In the genomic region with DNA sequence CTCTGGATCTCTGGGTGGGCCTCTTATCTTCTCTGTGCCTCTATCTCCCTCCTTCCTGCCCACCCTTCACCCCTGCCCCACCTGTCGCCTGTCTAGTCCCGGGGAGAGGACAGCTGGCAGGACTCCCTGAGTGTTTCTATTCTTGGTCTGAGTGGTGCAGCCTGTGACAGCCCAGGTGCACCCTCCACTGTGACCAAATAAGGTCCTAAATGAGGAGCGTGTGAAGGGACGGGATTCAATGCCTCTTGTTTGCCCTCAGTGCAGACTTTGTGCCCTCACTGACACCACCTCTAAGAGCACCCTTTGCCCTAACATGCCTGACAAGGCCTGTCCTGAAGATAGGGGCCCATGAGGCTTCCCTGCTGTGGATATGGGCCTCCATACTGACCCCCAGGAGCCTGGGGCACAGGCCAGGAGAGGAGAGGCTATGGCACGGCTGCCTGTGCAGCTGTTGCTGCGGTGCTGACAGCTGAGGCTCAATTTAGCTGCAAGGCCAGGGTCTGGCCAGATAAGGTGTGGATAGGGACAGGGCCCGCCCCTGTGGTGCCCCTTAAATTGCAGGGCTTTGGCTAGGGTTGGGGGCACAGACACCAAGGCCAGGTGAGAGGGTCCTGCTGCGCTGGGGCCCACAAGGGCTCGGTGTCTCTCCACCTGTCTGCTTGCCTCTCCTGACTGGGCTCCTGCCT, we compare ENCODE assay signal across 8 mouse cellular contexts. TPM values are rescaled to one million over a fixed set of nuclear protein-coding genes. Genes with fewer than 3 reads are reported as not detected.
A peak's percentile ranks its signal among the peaks of the same experiment; 100 is the strongest.
DNase-seq lines count a peak whose midpoint lies in the region; ATAC-seq and TF ChIP-seq lines count a peak whose summit lies in the region.

No protein-coding gene starts in this region.

- H3K9me3 ChIP-seq in limb, embryonic 13.5 days = no peaks in the 10 kb centered on the region

- peaks cover 9% of the 10 kb centered on the region for H3K36me3 ChIP-seq in limb, embryonic 13.5 days
- no peaks in the 10 kb centered on the region for H3K36me3 ChIP-seq in kidney, adult 2 months (ENCODE audit: control insufficient read depth, insufficient read depth, low read length)

- H3K9ac ChIP-seq in limb, embryonic 13.5 days = no peak overlapping the region

- H3K4me3 ChIP-seq in limb, embryonic 13.5 days = no peak overlapping the region
- H3K4me3 ChIP-seq in olfactory bulb, adult 2 months (ENCODE audit: insufficient read depth, low read depth, low read length) = no peak overlapping the region
- H3K4me3 ChIP-seq in kidney, adult 2 months (ENCODE audit: insufficient read depth, low read depth, low read length) = no peak overlapping the region

- TF ChIP-seq POLR2A in olfactory bulb, adult 2 months (IDR thresholded peaks at IDR 0.05; ENCODE audit: insufficient read depth, low read depth, low read length) = no peak
- TF ChIP-seq POLR2A in kidney, adult 2 months (IDR thresholded peaks at IDR 0.05; ENCODE audit: low read depth, low read length) = no peak

- no peak for TF ChIP-seq CTCF in olfactory bulb, adult 2 months (IDR thresholded peaks at IDR 0.05; ENCODE audit: insufficient read depth, low read depth, low read length)
- no peak for TF ChIP-seq CTCF in kidney, adult 2 months (conservative IDR thresholded peaks at IDR 0.05; ENCODE audit: insufficient read depth, insufficient read length, low read depth, low read length)

- peak; percentile 37 for ATAC-seq in limb, embryonic 13.5 days (ENCODE audit: low FRiP score, low read depth)

- 57% methylated on average over 9 of the region's 9 CpGs for WGBS in limb, embryonic 13.5 days
- 71% methylated on average over 9 of the region's 9 CpGs for WGBS in olfactory bulb, adult 2 months
- WGBS in kidney, adult 2 months = 47% methylated on average over 9 of the region's 9 CpGs

- H3K27me3 ChIP-seq in limb, embryonic 13.5 days = peaks cover 55% of the 10 kb centered on the region
- no peaks in the 10 kb centered on the region for H3K27me3 ChIP-seq in kidney, adult 2 months (replicated peaks; ENCODE audit: control insufficient read depth, insufficient read depth, low read length)

- H3K27ac ChIP-seq in limb, embryonic 13.5 days = peak overlapping the region; percentile 52; the same call in 1 of the 2 replicates
- H3K27ac ChIP-seq in olfactory bulb, adult 2 months (ENCODE audit: insufficient read depth, low read depth, low read length) = peak overlapping the region; percentile 57; the same call in 1 of the 2 replicates
- no peak overlapping the region for H3K27ac ChIP-seq in kidney, adult 2 months (ENCODE audit: insufficient read depth, low read depth, low read length)

- H3K4me2 ChIP-seq in limb, embryonic 13.5 days (replicated peaks) = no peak overlapping the region

- peak; percentile 41 for DNase-seq in testis, postnatal 10 days (ENCODE audit: low spot score)
- DNase-seq in testis, postnatal 14 days (ENCODE audit: low spot score) = no peak
- DNase-seq in heart, adult 8-10 months (ENCODE audit: low spot score) = peak; percentile 73
- DNase-seq in kidney, adult 8-10 months = no peak
- no peak for DNase-seq in spleen, postnatal 36 days (ENCODE audit: low spot score in 2 of 2)
- DNase-seq in kidney, adult 2 months = no peak

- H3K4me1 ChIP-seq in limb, embryonic 13.5 days = peaks cover 38% of the 10 kb centered on the region
- H3K4me1 ChIP-seq in olfactory bulb, adult 2 months (ENCODE audit: control insufficient read depth, insufficient read depth, low read length) = peaks cover 30% of the 10 kb centered on the region
- H3K4me1 ChIP-seq in kidney, adult 2 months (ENCODE audit: control insufficient read depth, insufficient read depth, low read length) = no peaks in the 10 kb centered on the region

RNA-seq across cellular contexts. Expression of gene Josd2, which starts 5.3 kb away (rescaled TPM):
- 100 to 1,000 TPM; 109 to 130 (median 125) TPM for total RNA-seq in heart, adult 8-10 months (2022)
- 87.7 and 91.3 TPM in 2 replicates for polyA plus RNA-seq in limb, embryonic 13.5 days (2015; fragmentation: Nextera tagmentation; extraction: Ambion mirVana)
- polyA plus RNA-seq in olfactory bulb, adult 2 months (2012; ENCODE audit: insufficient read depth, insufficient read length, low replicate concordance, missing spikeins) = not detected in 2 replicates
- 92.8 and 129 TPM in 2 replicates for polyA plus RNA-seq in kidney, adult 2 months (2012; rRNA removed)

RNA-seq across cellular contexts. Expression of gene Aspdh, which starts 7.9 kb away (rescaled TPM):
- total RNA-seq in heart, adult 8-10 months (2022) = 1 to 10 TPM in 1 of 4 experiments, under 1 TPM in 1, not detected in 2; 0.79 to 1.5 TPM
- polyA plus RNA-seq in limb, embryonic 13.5 days (2015; fragmentation: Nextera tagmentation; extraction: Ambion mirVana) = 0.36 TPM in 1 of 2 replicates, not detected in the other
- not detected in 2 replicates for polyA plus RNA-seq in olfactory bulb, adult 2 months (2012; ENCODE audit: insufficient read depth, insufficient read length, low replicate concordance, missing spikeins)
- 224 and 293 TPM in 2 replicates for polyA plus RNA-seq in kidney, adult 2 months (2012; rRNA removed)

RNA-seq across cellular contexts. Expression of gene Emc10, which starts 23.2 kb away (rescaled TPM):
- total RNA-seq in heart, adult 8-10 months (2022) = 10 to 100 TPM; 73.8 to 84.8 (median 83.7) TPM
- polyA plus RNA-seq in limb, embryonic 13.5 days (2015; fragmentation: Nextera tagmentation; extraction: Ambion mirVana) = 104 and 106 TPM in 2 replicates
- not detected in 2 replicates for polyA plus RNA-seq in olfactory bulb, adult 2 months (2012; ENCODE audit: insufficient read depth, insufficient read length, low replicate concordance, missing spikeins)
- 298 and 346 TPM in 2 replicates for polyA plus RNA-seq in kidney, adult 2 months (2012; rRNA removed)

RNA-seq across cellular contexts. Expression of gene Fam71e1, which starts 23.3 kb away (rescaled TPM):
- total RNA-seq in heart, adult 8-10 months (2022) = 1 to 10 TPM; 2.5 to 6.7 (median 3.3) TPM
- polyA plus RNA-seq in limb, embryonic 13.5 days (2015; fragmentation: Nextera tagmentation; extraction: Ambion mirVana) = 22.4 and 22.9 TPM in 2 replicates
- not detected in 2 replicates for polyA plus RNA-seq in olfactory bulb, adult 2 months (2012; ENCODE audit: insufficient read depth, insufficient read length, low replicate concordance, missing spikeins)
- polyA plus RNA-seq in kidney, adult 2 months (2012; rRNA removed) = 12.2 and 18.6 TPM in 2 replicates

RNA-seq across cellular contexts. Expression of gene Lrrc4b, which starts 44.3 kb away (rescaled TPM):
- total RNA-seq in heart, adult 8-10 months (2022) = 10 to 100 TPM; 33.5 to 37.9 (median 36.4) TPM
- 1.00 and 1.2 TPM in 2 replicates for polyA plus RNA-seq in limb, embryonic 13.5 days (2015; fragmentation: Nextera tagmentation; extraction: Ambion mirVana)
- not detected in 2 replicates for polyA plus RNA-seq in olfactory bulb, adult 2 months (2012; ENCODE audit: insufficient read depth, insufficient read length, low replicate concordance, missing spikeins)
- 0.30 and 0.52 TPM in 2 replicates for polyA plus RNA-seq in kidney, adult 2 months (2012; rRNA removed)

Comparison
In these comparisons a context has a peak if more than half of its experiments do, and no peak if none do; other contexts are left out.
1. DNase-seq: peak in testis, postnatal 10 days (single experiment) and heart, adult 8-10 months (single experiment); none in testis, postnatal 14 days (single experiment), kidney, adult 8-10 months (0 of 2), spleen, postnatal 36 days (0 of 2) and kidney, adult 2 months (single experiment).
2. RNA of gene Aspdh, which starts 7.9 kb away (polyA plus RNA-seq): 224 to 293 TPM in kidney, adult 2 months; 0.36 TPM in limb, embryonic 13.5 days and not detected in olfactory bulb, adult 2 months; every median in the first group is over 100 times any median in the second.